Mouse (Mus musculus) spleen, embryonic (tissue): ENCODE measurements around the gene Atrip.

Experiments used
- CTCF ChIA-PET: fragments of 350-600 bp; sonication (Branson Sonifier 250); formaldehyde crosslinking; loops from one replicate; lab custom pipeline; 2022; lab: Charles Lee

Atrip gene

GRCm38 (mm10) chr9:109098366-109098765 is 24.4 kb upstream of the Atrip start:
- CTCF ChIA-PET = no interaction called here

DNA sequence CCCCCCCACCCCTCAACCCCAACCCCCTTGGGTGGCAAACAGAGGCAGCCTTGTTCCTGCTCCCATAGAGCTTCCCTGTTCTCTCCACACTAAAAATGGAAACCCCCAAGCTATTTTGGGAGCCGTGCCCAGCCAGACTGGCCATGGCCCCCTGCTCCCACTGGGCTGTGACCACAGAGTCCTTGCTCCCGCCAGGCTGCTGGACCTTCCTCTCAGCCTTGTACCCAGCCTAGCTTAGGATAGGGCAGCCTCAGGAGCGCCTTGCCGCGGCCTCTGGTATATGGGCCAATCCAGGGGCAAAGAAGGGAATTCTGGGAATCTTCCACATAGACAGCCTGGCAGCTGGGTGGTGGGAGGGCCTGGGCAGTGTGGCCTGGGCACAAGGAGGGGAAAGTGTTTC is 23.9 kb upstream of the Atrip start:
- CTCF ChIA-PET = no interaction called here

- CTCF ChIA-PET = no interaction called here
Measured at GRCm38 (mm10) chr9:109097291-109097690, 23.4 kb upstream of the Atrip start.

- CTCF ChIA-PET = no interaction called here
Measured at GRCm38 (mm10) chr9:109096856-109097255, 22.9 kb upstream of the Atrip start.

DNA sequence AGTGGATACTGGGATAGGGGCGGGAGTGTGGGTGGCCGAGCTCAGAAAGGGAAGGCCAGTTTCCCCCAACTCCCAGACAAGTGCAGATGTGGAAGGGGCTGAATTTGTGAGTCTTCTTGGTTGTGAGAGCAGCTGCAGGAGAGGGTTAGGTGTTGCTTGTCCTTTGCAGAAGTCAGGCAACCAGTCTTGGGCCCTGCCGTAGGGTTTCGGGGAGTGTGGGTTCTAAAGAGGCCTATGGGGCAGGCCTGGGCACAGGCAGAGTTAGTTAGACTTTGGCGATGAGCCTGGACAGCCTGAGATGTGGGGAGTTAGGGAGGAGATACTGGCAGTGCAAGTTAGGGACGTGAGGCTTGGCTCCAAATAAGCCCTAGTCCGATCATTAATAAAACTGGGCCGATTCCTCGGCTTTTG is 22.3 kb upstream of the Atrip start:
- CTCF ChIA-PET = no interaction called here

DNA sequence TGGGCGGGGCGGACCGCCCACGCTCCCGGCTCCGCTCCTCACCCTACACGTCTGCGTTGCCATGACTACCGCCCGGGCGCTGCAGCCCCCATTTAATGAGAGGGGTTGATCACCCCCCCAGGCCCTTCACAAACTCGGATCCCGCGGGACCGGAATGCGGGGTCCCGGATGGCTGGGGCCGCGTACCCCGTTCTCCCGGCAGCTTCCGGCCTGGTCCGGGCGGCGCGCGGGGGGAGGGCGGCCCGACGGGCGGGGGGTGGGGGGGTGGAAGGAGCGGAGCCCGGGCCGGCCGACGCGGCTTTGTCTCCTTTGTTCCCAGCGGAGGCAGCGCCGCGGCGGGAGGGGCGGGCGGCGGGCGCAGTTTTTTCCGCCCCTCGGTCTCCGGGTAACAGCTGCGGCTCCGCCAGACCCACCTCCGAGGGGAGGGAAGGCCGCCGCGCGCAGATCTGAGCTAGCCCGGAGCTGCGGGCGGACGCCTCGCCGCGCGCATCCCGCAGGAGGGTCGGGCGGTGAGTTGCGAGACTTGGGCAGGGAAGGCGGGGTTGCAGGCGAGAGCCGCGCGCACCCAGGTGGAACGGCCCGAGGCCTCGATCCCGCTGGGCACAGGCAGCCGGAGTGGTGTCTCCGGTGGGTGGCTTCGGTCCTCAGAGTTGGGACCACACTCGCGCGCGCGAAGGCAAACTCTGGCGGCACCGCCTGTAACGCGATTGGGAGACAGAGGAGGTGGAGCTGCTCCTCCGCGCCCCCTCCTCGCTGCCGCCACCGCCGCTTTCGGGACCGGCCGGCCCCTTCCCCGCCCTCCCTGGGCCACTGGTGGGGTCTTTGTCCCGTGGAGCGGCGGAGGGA is 21.4 kb upstream of the Atrip start, which contains the start of gene Plxnb1:
Gene Plxnb1 (plus strand): TSS at position 253 of the 846 bp plus-strand sequence.
- CTCF ChIA-PET = no interaction called here

GRCm38 (mm10) chr9:109094553-109095136 is 20.7 kb upstream of the Atrip start:
- CTCF ChIA-PET = no interaction called here

- CTCF ChIA-PET = no interaction called here
Measured at GRCm38 (mm10) chr9:109093786-109094552, 20.0 kb upstream of the Atrip start.

GRCm38 (mm10) chr9:109092799-109093198 is 18.9 kb upstream of the Atrip start:
- CTCF ChIA-PET = no interaction called here

- CTCF ChIA-PET = no interaction called here
Measured at GRCm38 (mm10) chr9:109091802-109092201, 17.9 kb upstream of the Atrip start.

DNA sequence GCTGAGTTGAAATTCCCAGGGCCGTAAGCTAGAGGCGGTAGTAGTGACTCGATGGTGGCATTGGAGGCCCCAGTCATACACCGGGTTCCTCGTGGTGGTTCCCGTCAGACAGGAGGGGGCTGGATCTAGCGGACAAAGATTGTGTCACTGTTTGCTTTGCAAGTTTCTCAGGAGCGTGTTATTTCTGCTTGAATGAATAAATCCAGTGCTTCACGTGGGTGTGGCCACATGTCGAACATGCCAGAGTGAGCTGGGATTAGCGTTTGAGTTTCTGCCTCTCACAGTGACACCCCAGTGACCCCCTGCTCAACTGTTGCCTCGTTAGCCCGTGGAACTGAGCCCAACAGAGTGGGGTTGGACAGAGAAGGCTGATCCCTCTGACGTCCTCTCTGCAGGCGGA is 16.5 kb upstream of the Atrip start:
- CTCF ChIA-PET = no interaction called here

- CTCF ChIA-PET = no interaction called here
Measured at GRCm38 (mm10) chr9:109087987-109088386, 14.1 kb upstream of the Atrip start.

- CTCF ChIA-PET = no interaction called here
Measured at GRCm38 (mm10) chr9:109084922-109085321, 11.0 kb upstream of the Atrip start.

GRCm38 (mm10) chr9:109082124-109082800 is 8.3 kb upstream of the Atrip start, which contains the start of the genes Ccdc51 and Tma7:
Gene Ccdc51, plus strand, starts transcription at chr9:109082493.
Gene Tma7, minus strand, starts transcription at chr9:109082587.
- CTCF ChIA-PET = interaction anchor here (0.5 kb wide), 1 partner anchor 44 kb away, joined by 4 read pairs; no protein-coding TSS in a partner anchor

DNA sequence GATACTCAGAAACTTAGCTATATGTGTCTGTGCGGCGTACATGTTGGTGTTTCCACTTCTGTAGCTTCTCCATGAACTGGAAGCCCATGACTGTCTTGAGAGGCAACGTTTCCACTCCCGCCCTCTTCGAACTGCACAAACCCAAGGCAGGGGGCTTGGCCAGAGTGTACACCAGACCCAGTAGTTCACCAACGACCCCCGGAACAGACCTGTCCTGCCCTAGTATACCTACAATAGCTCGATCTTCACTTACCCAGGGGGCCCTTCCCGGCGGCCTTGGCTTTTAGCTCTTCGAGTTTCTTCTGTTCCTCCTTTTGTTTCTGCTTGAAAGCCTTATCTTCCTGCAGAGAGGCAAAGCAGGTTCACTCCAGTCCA is 7.8 kb upstream of the Atrip start:
- CTCF ChIA-PET = no interaction called here

DNA sequence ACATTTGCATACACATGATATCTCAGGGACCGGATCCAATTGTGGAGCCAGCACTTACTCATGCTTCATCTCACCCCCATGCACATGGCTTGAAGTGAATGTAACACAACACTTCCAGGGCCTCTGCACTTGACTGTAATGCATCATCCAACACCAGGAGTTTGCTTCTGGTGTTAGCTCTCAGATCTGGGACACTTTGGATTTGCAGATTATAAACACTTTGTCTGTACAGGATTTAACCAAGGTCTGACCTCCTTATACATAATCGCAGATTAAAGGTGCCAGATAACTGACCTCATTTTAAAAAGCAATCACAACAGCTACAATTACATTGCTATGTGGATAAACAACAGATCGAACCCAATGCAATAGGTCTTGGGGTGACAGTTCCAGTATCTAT is 6.6 kb upstream of the Atrip start:
- CTCF ChIA-PET = no interaction called here

DNA sequence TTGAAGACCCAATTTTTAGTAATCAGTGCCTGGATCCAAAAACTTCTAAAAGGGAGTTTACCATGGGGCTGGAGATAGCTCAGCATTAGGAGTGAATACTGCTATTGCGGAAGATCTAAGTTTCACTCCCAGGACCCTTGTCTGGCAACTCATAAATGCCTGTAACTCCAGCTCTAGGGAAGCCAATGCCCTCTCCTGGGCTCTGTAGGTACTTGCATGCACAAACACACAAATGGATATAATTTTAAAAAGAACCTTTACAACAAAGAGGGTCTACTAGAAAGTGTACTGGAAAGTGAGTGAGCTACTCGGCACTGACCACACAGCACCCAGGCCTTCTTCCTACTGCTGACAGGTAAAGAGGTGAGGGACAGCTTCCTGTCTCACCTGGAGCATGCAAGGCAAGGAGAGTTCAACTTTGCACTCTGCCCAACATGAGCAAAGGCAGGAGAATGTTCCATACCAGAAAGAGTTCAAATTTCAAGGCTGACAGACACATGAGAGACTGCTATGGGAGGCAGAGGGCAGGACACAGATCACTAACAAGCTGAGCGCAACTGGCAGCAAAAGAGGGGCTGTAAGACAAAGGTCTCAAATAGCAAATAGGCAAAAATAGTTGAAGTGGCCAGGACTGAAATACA is 5.7 kb downstream of the Atrip start:
- CTCF ChIA-PET = interaction anchor here (0.7 to 1.0 kb wide), 2 partner anchors 16 to 808 kb away, joined by 3 read pairs; no protein-coding TSS in a partner anchor

DNA sequence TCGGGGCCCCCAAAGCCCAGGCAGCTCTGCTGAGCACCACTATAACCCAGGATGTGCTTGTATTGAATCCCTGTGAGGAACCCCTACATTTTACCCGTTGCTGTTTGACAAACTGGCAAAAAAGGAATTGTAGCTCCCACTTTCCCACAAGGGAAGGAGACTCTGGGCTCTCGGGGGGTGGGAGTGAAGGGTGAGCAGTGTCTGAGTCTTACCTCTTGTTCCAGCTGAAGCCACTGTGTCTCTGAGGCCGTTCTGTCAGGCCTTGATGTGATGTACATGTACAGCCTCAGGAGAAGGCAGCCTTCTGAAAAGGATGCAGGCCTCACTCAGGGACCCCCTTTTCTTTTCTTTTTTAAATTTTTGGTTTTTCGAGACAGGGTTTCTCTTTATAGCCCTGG is 13.0 kb downstream of the Atrip start:
- CTCF ChIA-PET = interaction anchor here (0.6 kb wide), 1 partner anchor 12 kb away, joined by 3 read pairs; the partner anchor contains the start of gene Atrip

- CTCF ChIA-PET = interaction anchor here (0.6 to 1.7 kb wide), 4 partner anchors 12 to 14 kb away, joined by 3 to 6 read pairs (median 4); partner anchors contain the start of gene Atrip
Measured at GRCm38 (mm10) chr9:109060184-109060897, 13.6 kb downstream of the Atrip start.
